In the genomic region with DNA sequence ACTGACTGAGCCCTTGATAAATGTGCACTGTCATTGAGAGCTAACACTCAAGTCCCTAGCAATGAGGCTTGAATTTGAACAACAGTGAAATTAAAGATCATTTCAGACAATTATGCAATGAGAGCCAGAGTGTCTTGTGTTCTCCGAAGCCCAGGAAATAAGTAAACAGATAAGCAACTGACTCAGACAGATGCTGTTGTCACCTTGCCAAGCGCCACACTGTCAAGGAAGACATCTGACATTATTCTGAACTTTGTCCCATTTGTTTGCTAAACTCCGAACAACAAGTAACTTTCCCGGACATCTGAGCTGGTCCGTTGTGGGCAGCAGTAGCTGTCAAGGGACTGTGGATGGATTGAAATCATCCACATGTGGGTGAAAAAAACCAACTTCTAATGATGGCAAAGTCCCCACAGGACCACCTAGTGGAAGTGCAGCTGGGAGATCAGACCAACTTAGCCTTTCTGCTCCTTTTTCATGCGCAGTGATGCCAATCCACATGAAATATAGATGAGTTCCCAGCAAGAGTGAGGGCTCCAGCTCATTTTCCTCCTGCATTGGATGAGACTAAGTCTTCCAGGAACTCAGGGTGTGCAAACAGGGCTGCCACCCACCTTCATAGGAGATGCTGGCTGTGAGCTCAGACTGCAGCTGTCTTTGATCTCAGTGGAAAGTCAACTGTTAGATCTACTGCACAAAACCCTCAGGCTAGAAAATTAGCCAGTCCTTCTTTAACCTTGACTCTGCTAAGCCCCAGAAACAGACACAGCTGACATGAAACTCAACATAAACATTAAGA, we compare ENCODE assay signal across 17 mouse cellular contexts.
DNase-seq lines count a peak whose midpoint lies in the region; ATAC-seq and TF ChIP-seq lines count a peak whose summit lies in the region.
"Had no signal": no experiment of that assay in that cellular context is flagged by ENCODE, and none has a peak within 500 bp of the region (broad histone marks: within the 10 kb centered on the region; RNA-seq: fewer than 3 reads in every experiment).

No protein-coding gene starts in this region.

- DNase-seq in kidney, adult 9 months = peak; percentile 6
- no peak for DNase-seq in kidney, adult 18-20 months
- peak; percentile 37 to 50 for DNase-seq in heart, postnatal 36 days
- DNase-seq in lung, postnatal 14 days = peak; percentile 58
- DNase-seq in hindbrain, postnatal 0 days (ENCODE audit: low spot score) = no peak
- DNase-seq: adrenal gland, postnatal 36 days; layer of hippocampus, adult 9-11 months; left cerebral cortex, postnatal 4 days; right cerebral cortex, postnatal 25 days; thymus, adult 2 months had no signal

- H3K36me3 ChIP-seq in hindbrain, postnatal 0 days (ENCODE audit: insufficient read depth, low read length) = no peaks in the 10 kb centered on the region
- H3K36me3 ChIP-seq in neural tube, embryonic 15.5 days = no peaks in the 10 kb centered on the region
- H3K36me3 ChIP-seq: embryonic facial prominence, embryonic 13.5 days; forebrain, embryonic 10.5 days; G1E; liver, embryonic 15.5 days; midbrain, embryonic 12.5 days had no signal

- peak overlapping the region; percentile 42; the same call in 1 of the 2 replicates for H3K27ac ChIP-seq in brown adipose tissue, adult 24 weeks (replicated peaks; ENCODE audit: low read depth, low read length)
- H3K27ac ChIP-seq in hindbrain, postnatal 0 days = no peak overlapping the region
- H3K27ac ChIP-seq in neural tube, embryonic 15.5 days (replicated peaks) = no peak overlapping the region
- H3K27ac ChIP-seq: embryonic facial prominence, embryonic 13.5 days; forebrain, embryonic 10.5 days; liver, embryonic 15.5 days; midbrain, embryonic 12.5 days had no signal

- intact Hi-C loops in heart, postnatal 36 days (cut with DNase I) = no loop called here

- H3K4me2 ChIP-seq in hindbrain, postnatal 0 days (ENCODE audit: low read depth, low read length) = no peak overlapping the region
- H3K4me2 ChIP-seq in neural tube, embryonic 15.5 days = no peak overlapping the region
- H3K4me2 ChIP-seq: embryonic facial prominence, embryonic 13.5 days; liver, embryonic 15.5 days; midbrain, embryonic 12.5 days had no signal

- 65% methylated on average over 6 of the region's 6 CpGs for WGBS in hindbrain, postnatal 0 days
- 75% methylated on average over 6 of the region's 6 CpGs for WGBS in neural tube, embryonic 15.5 days

- no peak overlapping the region for H3K9ac ChIP-seq in hindbrain, postnatal 0 days (replicated peaks; ENCODE audit: low read length)
- no peak overlapping the region for H3K9ac ChIP-seq in neural tube, embryonic 15.5 days (replicated peaks)
- H3K9ac ChIP-seq: embryonic facial prominence, embryonic 13.5 days; liver, embryonic 15.5 days; midbrain, embryonic 12.5 days had no signal

- H3K4me3 ChIP-seq in brown adipose tissue, adult 24 weeks (ENCODE audit: insufficient read depth, low read depth, low read length) = no peak overlapping the region
- H3K4me3 ChIP-seq in hindbrain, postnatal 0 days (ENCODE audit: low read length) = no peak overlapping the region
- no peak overlapping the region for H3K4me3 ChIP-seq in neural tube, embryonic 15.5 days (replicated peaks)
- H3K4me3 ChIP-seq: embryonic facial prominence, embryonic 13.5 days; forebrain, embryonic 10.5 days; liver, embryonic 15.5 days; midbrain, embryonic 12.5 days had no signal

- no peaks in the 10 kb centered on the region for H3K27me3 ChIP-seq in hindbrain, postnatal 0 days (ENCODE audit: insufficient read depth, low read length)
- no peaks in the 10 kb centered on the region for H3K27me3 ChIP-seq in neural tube, embryonic 15.5 days (replicated peaks)
- H3K27me3 ChIP-seq: embryonic facial prominence, embryonic 13.5 days; liver, embryonic 15.5 days; midbrain, embryonic 12.5 days had no signal

- no peaks in the 10 kb centered on the region for H3K9me3 ChIP-seq in hindbrain, postnatal 0 days (ENCODE audit: low read length)
- H3K9me3 ChIP-seq in neural tube, embryonic 15.5 days (replicated peaks) = no peaks in the 10 kb centered on the region
- H3K9me3 ChIP-seq: embryonic facial prominence, embryonic 13.5 days; forebrain, embryonic 10.5 days; liver, embryonic 15.5 days; midbrain, embryonic 12.5 days had no signal

- no peak for ATAC-seq in hindbrain, postnatal 0 days
- ATAC-seq in neural tube, embryonic 15.5 days (ENCODE audit: low FRiP score) = no peak

- H3K4me1 ChIP-seq in brown adipose tissue, adult 24 weeks (ENCODE audit: control insufficient read depth, insufficient read depth, insufficient read length, low read length) = no peaks in the 10 kb centered on the region
- H3K4me1 ChIP-seq in hindbrain, postnatal 0 days (ENCODE audit: insufficient read depth, low read length) = no peaks in the 10 kb centered on the region
- H3K4me1 ChIP-seq in neural tube, embryonic 15.5 days = 0 out of 2 replicates have a peak, but pooled peaks cover 2% of the 10 kb centered on the region
- H3K4me1 ChIP-seq: liver, embryonic 15.5 days; midbrain, embryonic 12.5 days had no signal

- no peak for TF ChIP-seq CTCF in hindbrain, postnatal 0 days (IDR thresholded peaks at IDR 0.05; ENCODE audit: low read depth)

Comparison
In these comparisons a context has a peak if more than half of its experiments do, and no peak if none do; other contexts are left out.
1. DNase-seq: peak in kidney, adult 9 months (single experiment), heart, postnatal 36 days (2 of 2) and lung, postnatal 14 days (single experiment); none in kidney, adult 18-20 months (single experiment) and hindbrain, postnatal 0 days (single experiment).